Mouse (Mus musculus) heart, postnatal 0 days (tissue): ENCODE results near the gene Pdzd2.

Experiments used
- CTCF ChIP-seq: IDR thresholded peaks from 2 replicates; pipeline ENCODE4 v1.5.1; 2016; ENCODE audit warnings: antibody characterized with exemption, control low read depth, low read depth
- EP300 ChIP-seq: IDR thresholded peaks from 2 replicates; pipeline ENCODE4 v1.6.1; 2016; ENCODE audit warnings: antibody characterized with exemption, low read depth

GRCm38 (mm10) chr15:12770958-12771357, 31.2 kb upstream of the Pdzd2 start:
- no peak for TF ChIP-seq CTCF
- no peak for TF ChIP-seq EP300
